In the genomic region with DNA sequence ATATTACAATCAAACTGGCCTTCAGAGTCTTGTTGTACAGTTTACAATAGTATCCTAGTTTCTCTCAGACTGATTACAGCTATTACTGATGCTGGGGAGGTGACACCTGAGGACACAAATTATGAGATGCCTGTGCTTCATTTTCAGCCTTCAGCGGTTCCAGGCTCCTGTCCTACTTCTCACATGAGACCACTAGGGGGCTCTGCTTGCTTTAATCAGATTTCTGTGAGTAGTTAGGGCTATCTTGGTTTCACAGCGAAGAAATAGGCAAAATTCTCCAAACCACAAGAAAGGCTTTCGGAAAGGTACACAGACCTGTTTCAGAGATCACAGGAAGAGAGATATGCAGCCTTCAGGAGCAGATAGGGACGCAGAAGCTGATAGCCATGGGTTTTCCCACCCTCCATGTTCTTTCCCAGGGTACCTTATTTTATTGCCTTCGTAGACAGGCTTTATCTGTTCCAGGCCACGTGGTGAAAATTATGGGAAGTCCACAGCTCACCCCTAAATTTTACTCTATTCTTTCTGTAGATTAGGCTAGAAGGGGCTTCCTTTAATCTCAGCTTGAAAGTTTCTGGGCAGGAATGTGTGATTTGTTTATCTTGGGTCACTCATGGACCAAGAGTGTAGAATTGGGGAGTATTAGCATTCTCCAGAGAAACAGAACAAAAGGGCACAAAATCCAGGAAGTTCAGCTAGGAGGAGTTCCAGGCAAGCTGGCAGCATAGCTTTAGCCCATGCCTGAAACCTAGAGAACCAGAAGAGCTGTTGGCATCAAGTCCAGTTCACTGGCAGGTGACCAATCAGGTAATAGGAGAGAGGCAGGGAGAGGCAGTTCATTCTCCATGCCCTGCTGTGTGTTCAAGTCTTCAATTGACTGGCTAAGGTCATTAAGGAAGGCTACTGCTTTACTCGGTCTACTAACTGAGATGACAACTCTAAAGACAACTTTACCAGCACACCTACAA, we compare ENCODE assay signal across 9 mouse cellular contexts.
DNase-seq lines count a peak whose midpoint lies in the region; ATAC-seq and TF ChIP-seq lines count a peak whose summit lies in the region.
"Had no signal": no experiment of that assay in that cellular context is flagged by ENCODE, and none has a peak within 500 bp of the region (broad histone marks: within the 10 kb centered on the region; RNA-seq: fewer than 3 reads in every experiment).

No protein-coding gene starts in this region.

- H3K27ac ChIP-seq in hindbrain, embryonic 14.5 days = no peak overlapping the region
- no peak overlapping the region for H3K27ac ChIP-seq in hindbrain, embryonic 12.5 days
- H3K27ac ChIP-seq in MEL (ENCODE audit: control insufficient read depth, low read depth, low read length) = no peak overlapping the region
- no peak overlapping the region for H3K27ac ChIP-seq in midbrain, postnatal 0 days (ENCODE audit: low read depth, low read length)
- H3K27ac ChIP-seq: neural tube, embryonic 12.5 days had no signal

- H3K4me2 ChIP-seq in hindbrain, embryonic 14.5 days (replicated peaks) = no peak overlapping the region
- no peak overlapping the region for H3K4me2 ChIP-seq in hindbrain, embryonic 12.5 days (replicated peaks)
- H3K4me2 ChIP-seq in midbrain, postnatal 0 days (ENCODE audit: low read depth, low read length, poor library complexity, severe bottlenecking) = no peak overlapping the region
- H3K4me2 ChIP-seq: neural tube, embryonic 12.5 days had no signal

- H3K4me1 ChIP-seq in hindbrain, embryonic 14.5 days (replicated peaks; ENCODE audit: control insufficient read depth, insufficient read depth, low read length) = no peaks in the 10 kb centered on the region
- peaks cover 2% of the 10 kb centered on the region for H3K4me1 ChIP-seq in hindbrain, embryonic 12.5 days
- H3K4me1 ChIP-seq in MEL (ENCODE audit: control insufficient read depth in 1 of 2, insufficient read depth in 2 of 2, low read length in 2 of 2) = no peaks in the 10 kb centered on the region
- no peaks in the 10 kb centered on the region for H3K4me1 ChIP-seq in midbrain, postnatal 0 days (ENCODE audit: insufficient read depth, low read length)

- H3K79me2 ChIP-seq in MEL (ENCODE audit: control insufficient read depth, insufficient read depth, low read length, poor library complexity) = no peaks in the 10 kb centered on the region

- peak; percentile 36 to 43 (median 41) for TF ChIP-seq CTCF in MEL (IDR thresholded peaks at IDR 0.05 in 2 of 3, conservative IDR thresholded peaks at IDR 0.05 in 1 of 3; ENCODE audit: control insufficient read depth in 1 of 3, insufficient read depth in 1 of 3, low read depth in 2 of 3, low read length in 3 of 3, poor library complexity in 1 of 3, severe bottlenecking in 1 of 3)
- TF ChIP-seq CTCF in midbrain, postnatal 0 days (IDR thresholded peaks at IDR 0.05) = peak; percentile 73

- TF ChIP-seq POLR2A in MEL (IDR thresholded peaks at IDR 0.05; ENCODE audit: control insufficient read depth in 1 of 2, insufficient read depth in 1 of 2, low read depth in 1 of 2, low read length in 2 of 2, poor library complexity in 1 of 2) = no peak

- no peaks in the 10 kb centered on the region for H3K36me3 ChIP-seq in hindbrain, embryonic 14.5 days (replicated peaks; ENCODE audit: control insufficient read depth, insufficient read depth)
- no peaks in the 10 kb centered on the region for H3K36me3 ChIP-seq in hindbrain, embryonic 12.5 days
- no peaks in the 10 kb centered on the region for H3K36me3 ChIP-seq in MEL (ENCODE audit: control insufficient read depth in 1 of 2, insufficient read depth in 2 of 2, low read length in 2 of 2)
- H3K36me3 ChIP-seq in midbrain, postnatal 0 days (ENCODE audit: insufficient read depth, low read length) = no peaks in the 10 kb centered on the region
- H3K36me3 ChIP-seq: neural tube, embryonic 12.5 days had no signal

- no peak for TF ChIP-seq EP300 in MEL (IDR thresholded peaks at IDR 0.05; ENCODE audit: low read depth in 1 of 2, low read length in 2 of 2)

- WGBS in hindbrain, embryonic 14.5 days = 70% methylated on average over 7 of the region's 7 CpGs
- 65% methylated on average over 7 of the region's 7 CpGs for WGBS in hindbrain, embryonic 12.5 days
- WGBS in midbrain, postnatal 0 days = 63% methylated on average over 7 of the region's 7 CpGs

- H3K9ac ChIP-seq in hindbrain, embryonic 14.5 days = no peak overlapping the region
- no peak overlapping the region for H3K9ac ChIP-seq in hindbrain, embryonic 12.5 days
- H3K9ac ChIP-seq in MEL (ENCODE audit: control insufficient read depth, low read depth, low read length, poor library complexity, severe bottlenecking) = no peak overlapping the region
- no peak overlapping the region for H3K9ac ChIP-seq in midbrain, postnatal 0 days (replicated peaks; ENCODE audit: low read length, poor library complexity, severe bottlenecking)
- H3K9ac ChIP-seq: neural tube, embryonic 12.5 days had no signal

- no peaks in the 10 kb centered on the region for H3K9me3 ChIP-seq in hindbrain, embryonic 14.5 days (ENCODE audit: control insufficient read depth, low read length)
- no peaks in the 10 kb centered on the region for H3K9me3 ChIP-seq in hindbrain, embryonic 12.5 days (replicated peaks)
- H3K9me3 ChIP-seq in MEL (replicated peaks; ENCODE audit: insufficient read depth, low read length) = no peaks in the 10 kb centered on the region
- H3K9me3 ChIP-seq in midbrain, postnatal 0 days (ENCODE audit: low read length) = no peaks in the 10 kb centered on the region
- H3K9me3 ChIP-seq: neural tube, embryonic 12.5 days had no signal

- H3K4me3 ChIP-seq in hindbrain, embryonic 14.5 days (replicated peaks; ENCODE audit: low read length) = no peak overlapping the region
- H3K4me3 ChIP-seq in hindbrain, embryonic 12.5 days = no peak overlapping the region
- H3K4me3 ChIP-seq in MEL (ENCODE audit: control insufficient read depth in 1 of 2, insufficient read depth in 1 of 2, low read depth in 2 of 2, low read length in 2 of 2) = no peak overlapping the region
- H3K4me3 ChIP-seq in midbrain, postnatal 0 days (ENCODE audit: low read depth, low read length) = no peak overlapping the region
- H3K4me3 ChIP-seq: neural tube, embryonic 12.5 days had no signal

- H3K27me3 ChIP-seq in hindbrain, embryonic 14.5 days (ENCODE audit: control insufficient read depth, insufficient read depth, low read length) = no peaks in the 10 kb centered on the region
- H3K27me3 ChIP-seq in hindbrain, embryonic 12.5 days = no peaks in the 10 kb centered on the region
- H3K27me3 ChIP-seq in MEL (ENCODE audit: control insufficient read depth in 1 of 2, insufficient read depth in 2 of 2, low read length in 2 of 2) = no peaks in the 10 kb centered on the region
- H3K27me3 ChIP-seq in midbrain, postnatal 0 days (ENCODE audit: insufficient read depth, low read length) = no peaks in the 10 kb centered on the region
- H3K27me3 ChIP-seq: neural tube, embryonic 12.5 days had no signal

- 0 out of 2 replicates have a peak, but pooled peaks have one; percentile 8 for ATAC-seq in hindbrain, embryonic 14.5 days (ENCODE audit: low FRiP score)
- ATAC-seq in hindbrain, embryonic 12.5 days (ENCODE audit: low FRiP score) = no peak
- no peak for ATAC-seq in midbrain, postnatal 0 days (ENCODE audit: low FRiP score)

- peak; percentile 65 for DNase-seq in hindbrain, embryonic 14.5 days (ENCODE audit: low spot score)
- DNase-seq in MEL (ENCODE audit: low read depth, low spot score) = peak; percentile 12
- DNase-seq in cerebellum, adult 8-10 months = peak; percentile 17
- DNase-seq in induced T-regulatory cell, adult 2 months (ENCODE audit: low read depth) = peak; percentile 2
- DNase-seq in midbrain, postnatal 0 days (ENCODE audit: low spot score) = peak; percentile 80
- DNase-seq in gastrocnemius, adult 8-10 months (ENCODE audit: low spot score in 2 of 2) = no peak
- no peak for DNase-seq in gastrocnemius, adult 18-20 months (ENCODE audit: low spot score)

- peak; percentile 38 for TF ChIP-seq RAD21 in MEL (IDR thresholded peaks at IDR 0.05; ENCODE audit: low read depth, low read length)

TF ChIP-seq in MEL, 35 proteins besides CTCF, POLR2A, EP300 and RAD21:
- TF ChIP-seq MAFK (IDR thresholded peaks at IDR 0.05; ENCODE audit: borderline replicate concordance, low read depth, low read length) = no peak
- TF ChIP-seq SMC3 (IDR thresholded peaks at IDR 0.05; ENCODE audit: low read depth, low read length) = peak; percentile 28; the same call in 1 of the 2 replicates

Comparison
In these comparisons a context has a peak if more than half of its experiments do, and no peak if none do; other contexts are left out.
1. DNase-seq: peak in hindbrain, embryonic 14.5 days (single experiment), MEL (single experiment), cerebellum, adult 8-10 months (single experiment), induced T-regulatory cell, adult 2 months (single experiment) and midbrain, postnatal 0 days (single experiment); none in gastrocnemius, adult 8-10 months (0 of 2) and gastrocnemius, adult 18-20 months (single experiment).